Mouse (Mus musculus) lung, embryonic 14.5 days (tissue): Measurements from ENCODE around the gene Clmp. TPM values are rescaled to one million over a fixed set of nuclear protein-coding genes. Genes with fewer than 3 reads are reported as not detected.

Experiments used
- ATAC-seq: fragments of 200-750 bp; cut with Nextera tagmentation; 2 replicates; pipeline ENCODE4 v1.8.0; 2017; ENCODE audit warnings: mild to moderate bottlenecking, moderate TSS enrichment, moderate library complexity; ENCODE audit not compliant: insufficient read depth
- DNase-seq: peaks from one replicate; pipeline ENCODE4 v3.0.0-alpha.2; 2015
- H3K27ac ChIP-seq: fragments of 300-500 bp; sonication (generic); 2 replicates; pipeline ENCODE4 v1.5.1; 2014; ENCODE audit warnings: low read depth, mild to moderate bottlenecking, moderate library complexity
- H3K27me3 ChIP-seq: fragments of 300-500 bp; sonication (generic); 2 replicates; pipeline ENCODE4 v1.6.1; 2014; ENCODE audit warnings: low read length, control low read depth; ENCODE audit not compliant: insufficient read depth
- H3K36me3 ChIP-seq: fragments of 300-500 bp; sonication (generic); 2 replicates; pipeline ENCODE4 v1.6.1; 2014; ENCODE audit warnings: control low read depth; ENCODE audit not compliant: insufficient read depth
- H3K4me1 ChIP-seq: fragments of 300-500 bp; sonication (generic); 2 replicates; pipeline ENCODE4 v1.6.1; 2014; ENCODE audit warnings: antibody characterized with exemption, control low read depth; ENCODE audit not compliant: insufficient read depth
- H3K4me2 ChIP-seq: fragments of 300-500 bp; sonication (generic); 2 replicates; pipeline ENCODE4 v1.6.1; 2014; ENCODE audit warnings: mild to moderate bottlenecking
- H3K4me3 ChIP-seq: fragments of 300-500 bp; sonication (generic); 2 replicates; pipeline ENCODE4 v1.5.1; 2014; ENCODE audit warnings: low read depth, low read length
- H3K9ac ChIP-seq: fragments of 300-500 bp; sonication (generic); 2 replicates; pipeline ENCODE4 v1.6.1; 2014
- H3K9me3 ChIP-seq: fragments of 300-500 bp; sonication (generic); 2 replicates; pipeline ENCODE4 v1.6.1; 2016; ENCODE audit warnings: low read depth, low read length, control low read depth
- CTCF ChIP-seq: IDR thresholded peaks from 2 replicates; pipeline ENCODE4 v1.5.1; 2016; ENCODE audit warnings: antibody characterized with exemption, low read depth
- WGBS: fragments of 180-500 bp; shearing (Covaris S2); extraction: QIAGEN DNeasy Blood & Tissue Kit; methylation state at CpG from one replicate; pipeline ENCODE4 v1.1.7; 2014; 5-methylcytosine and 5-hydroxymethylcytosine counted together
- polyA plus RNA-seq: library from polyadenylated mRNA; unstranded; fragments of >200 nt; fragmentation: Nextera tagmentation; extraction: Ambion mirVana; gene quantifications from 2 replicates; pipeline ENCODE4 v1.2.1, GENCODE M21; 2014

Clmp gene
- polyA plus RNA-seq, 1 experiment from 2014 or later = 20.6 TPM

GRCm38 (mm10) chr9:40730701-40731590 lies 45.2 kb downstream of the Clmp start:
- peak overlapping the region; percentile 68 for H3K4me2 ChIP-seq
- 0 out of 2 replicates have a peak, but pooled peaks cover 7% of the 10 kb centered on the region for H3K4me1 ChIP-seq
- H3K4me3 ChIP-seq = peak overlapping the region; percentile 40
- no peaks in the 10 kb centered on the region for H3K27me3 ChIP-seq
- H3K9ac ChIP-seq = peak overlapping the region; percentile 60
- DNase-seq (peak; percentile 94), ATAC-seq (peak; percentile 94)
- no peaks in the 10 kb centered on the region for H3K9me3 ChIP-seq
- peak overlapping the region; percentile 93 for H3K27ac ChIP-seq
- no peaks in the 10 kb centered on the region for H3K36me3 ChIP-seq
- under 1% methylated on average over 35 of the region's 35 CpGs for WGBS
- no peak for TF ChIP-seq CTCF

- Histone ChIP-seq H3K27ac (peak overlapping the region; percentile 93), H3K9me3 (no peaks in the 10 kb centered on the region), H3K4me2 (peak overlapping the region; percentile 68), H3K27me3 (no peaks in the 10 kb centered on the region), H3K4me1 (0 out of 2 replicates have a peak, but pooled peaks cover 7% of the 10 kb centered on the region), H3K9ac (peak overlapping the region; percentile 60), H3K36me3 (no peaks in the 10 kb centered on the region), H3K4me3 (peak overlapping the region; percentile 40)
- WGBS = 8% methylated on average over 7 of the region's 7 CpGs
- 0 out of 2 replicates have a peak, but pooled peaks have one; percentile 53 for ATAC-seq
- peak; percentile 63 for DNase-seq
- TF ChIP-seq CTCF = no peak
These were observed 45.9 kb downstream of the Clmp start for GRCm38 (mm10) chr9:40731591-40732048.

GRCm38 (mm10) chr9:40732302-40732701 lies 46.5 kb downstream of the Clmp start:
- Histone ChIP-seq H3K4me1 (0 out of 2 replicates have a peak, but pooled peaks cover 7% of the 10 kb centered on the region), H3K9me3 (no peaks in the 10 kb centered on the region), H3K9ac (no peak overlapping the region), H3K36me3 (no peaks in the 10 kb centered on the region), H3K27me3 (no peaks in the 10 kb centered on the region), H3K4me2 (peak overlapping the region; percentile 68; the same call in 1 of the 2 replicates), H3K27ac (peak overlapping the region; percentile 30; the same call in 1 of the 2 replicates), H3K4me3 (no peak overlapping the region)
- WGBS = 12% methylated on average over 2 of the region's 2 CpGs
- ATAC-seq (peak; percentile 29; the same call in 1 of the 2 replicates), DNase-seq (peak; percentile 47)
- no peak for TF ChIP-seq CTCF

- 79% methylated on average over 6 of the region's 6 CpGs for whole genome bisulfite sequencing
- Histone ChIP-seq H3K9ac (no peak overlapping the region), H3K27me3 (no peaks in the 10 kb centered on the region), H3K4me2 (no peak overlapping the region), H3K4me1 (no peaks in the 10 kb centered on the region), H3K4me3 (no peak overlapping the region), H3K36me3 (no peaks in the 10 kb centered on the region), H3K9me3 (no peaks in the 10 kb centered on the region), H3K27ac (no peak overlapping the region)
- DNase-seq (no peak), ATAC-seq (no peak)
- TF ChIP-seq CTCF = no peak
These were observed 51.4 kb downstream of the Clmp start for GRCm38 (mm10) chr9:40737117-40737516.

GRCm38 (mm10) chr9:40743525-40744034 lies 57.8 kb downstream of the Clmp start:
- 46% methylated on average over 7 of the region's 7 CpGs for WGBS
- Histone ChIP-seq H3K4me3 (no peak overlapping the region), H3K9ac (no peak overlapping the region), H3K4me1 (0 out of 2 replicates have a peak, but pooled peaks cover 3% of the 10 kb centered on the region), H3K4me2 (no peak overlapping the region), H3K9me3 (no peaks in the 10 kb centered on the region), H3K27ac (no peak overlapping the region), H3K27me3 (no peaks in the 10 kb centered on the region), H3K36me3 (no peaks in the 10 kb centered on the region)
- ATAC-seq = no peak
- no peak for TF ChIP-seq CTCF
- no peak for DNase-seq

- peak; percentile 28; the same call in 1 of the 2 replicates for ATAC-seq
- Histone ChIP-seq H3K4me3 (no peak overlapping the region), H3K4me2 (no peak overlapping the region), H3K27me3 (no peaks in the 10 kb centered on the region), H3K4me1 (0 out of 2 replicates have a peak, but pooled peaks cover 3% of the 10 kb centered on the region), H3K27ac (no peak overlapping the region), H3K9me3 (no peaks in the 10 kb centered on the region), H3K36me3 (no peaks in the 10 kb centered on the region), H3K9ac (no peak overlapping the region)
- WGBS = 31% methylated on average over 3 of the region's 3 CpGs
- no peak for TF ChIP-seq CTCF
- peak; percentile 47 for DNase-seq
These were observed 58.5 kb downstream of the Clmp start for GRCm38 (mm10) chr9:40744233-40744632.

GRCm38 (mm10) chr9:40746796-40747195 lies 61.0 kb downstream of the Clmp start:
- DNase-seq = no peak
- Histone ChIP-seq H3K9ac (no peak overlapping the region), H3K4me2 (no peak overlapping the region), H3K27ac (no peak overlapping the region), H3K36me3 (no peaks in the 10 kb centered on the region), H3K4me3 (no peak overlapping the region), H3K4me1 (0 out of 2 replicates have a peak, but pooled peaks cover 3% of the 10 kb centered on the region), H3K27me3 (no peaks in the 10 kb centered on the region), H3K9me3 (no peaks in the 10 kb centered on the region)
- no peak for TF ChIP-seq CTCF
- 63% methylated on average over 9 of the region's 9 CpGs for WGBS
- ATAC-seq = no peak
